Mouse (Mus musculus) stomach, embryonic 16.5 days (tissue): ENCODE measurements around the gene Hoxa2. TPM values are rescaled to one million over a fixed set of nuclear protein-coding genes. Genes with fewer than 3 reads are reported as not detected.

ENCODE experiments used
- ATAC-seq: fragments of 200-750 bp; cut with Nextera tagmentation; 2 replicates; pipeline ENCODE4 v1.8.0; 2017; ENCODE audit warnings: moderate number of reproducible peaks, moderate TSS enrichment; ENCODE audit not compliant: insufficient read depth, low FRiP score
- H3K27ac ChIP-seq: fragments of 300-500 bp; sonication (generic); 2 replicates; pipeline ENCODE4 v1.5.1; 2014; ENCODE audit warnings: low read length
- H3K27me3 ChIP-seq: fragments of 300-500 bp; sonication (generic); 2 replicates; pipeline ENCODE4 v1.6.1; 2014; ENCODE audit warnings: low read length, control low read depth, mixed read lengths; ENCODE audit not compliant: control insufficient read depth, insufficient read depth
- H3K36me3 ChIP-seq: fragments of 300-500 bp; sonication (generic); 2 replicates; pipeline ENCODE4 v1.6.1; 2014; ENCODE audit warnings: low read length; ENCODE audit not compliant: control insufficient read depth, insufficient read depth
- H3K4me1 ChIP-seq: fragments of 300-500 bp; sonication (generic); 2 replicates; pipeline ENCODE4 v1.6.1; 2014; ENCODE audit warnings: low read length, control low read depth, mixed read lengths; ENCODE audit not compliant: control insufficient read depth, insufficient read depth
- H3K4me2 ChIP-seq: fragments of 300-500 bp; sonication (generic); 2 replicates; pipeline ENCODE4 v1.6.1; 2014; ENCODE audit warnings: low read depth, low read length, mixed read lengths
- H3K4me3 ChIP-seq: fragments of 300-500 bp; sonication (generic); replicated peaks from 2 replicates; pipeline ENCODE4 v1.5.1; 2014; ENCODE audit warnings: mild to moderate bottlenecking, low read length
- H3K9ac ChIP-seq: fragments of 300-500 bp; sonication (generic); 2 replicates; pipeline ENCODE4 v1.6.1; 2014; ENCODE audit warnings: low read length
- H3K9me3 ChIP-seq: fragments of 300-500 bp; sonication (generic); replicated peaks from 2 replicates; pipeline ENCODE4 v1.6.1; 2016; ENCODE audit warnings: low read length, control low read depth; ENCODE audit not compliant: control insufficient read depth
- WGBS: fragments of 180-500 bp; shearing (Covaris S2); extraction: QIAGEN DNeasy Blood & Tissue Kit; methylation state at CpG from one replicate; pipeline ENCODE4 v1.1.7; 2014; 5-methylcytosine and 5-hydroxymethylcytosine counted together
- polyA plus RNA-seq: library from polyadenylated mRNA; unstranded; fragments of >200 nt; fragmentation: Nextera tagmentation; extraction: Ambion mirVana; gene quantifications from 2 replicates; pipeline ENCODE4 v1.2.1, GENCODE M21; 2015

Hoxa2 gene
- polyA plus RNA-seq, 1 experiment from 2014 or later, result 8.5 TPM

DNA sequence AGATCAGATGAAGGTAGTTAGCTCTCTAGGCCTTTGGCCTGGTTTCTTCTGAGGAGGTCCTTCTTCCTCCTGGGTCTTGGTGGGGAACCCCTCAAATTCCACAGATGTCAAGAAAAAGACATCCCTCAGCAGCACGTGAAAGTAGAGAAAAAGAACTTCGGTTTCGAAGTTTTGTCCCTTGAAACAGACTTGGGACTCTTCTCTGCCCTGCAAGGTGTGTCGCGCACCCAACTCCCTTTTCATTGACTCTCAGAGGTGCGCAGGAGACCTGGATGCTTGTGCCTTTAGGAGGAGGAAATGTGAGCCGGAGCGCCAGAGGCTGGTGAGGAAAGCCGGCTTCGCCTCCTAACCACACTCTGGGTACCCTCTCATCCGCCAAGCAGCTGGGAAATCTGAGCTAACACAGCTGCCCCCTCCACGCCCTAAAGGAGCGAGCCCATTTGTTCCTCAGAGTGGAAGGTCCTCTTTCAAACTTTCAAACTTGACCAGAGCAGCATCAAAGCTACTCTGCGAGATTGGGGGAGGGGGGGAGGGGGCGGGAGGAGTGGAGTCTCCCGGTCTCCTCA, 14.1 kb downstream of the Hoxa2 start:
- 17% methylated on average over 16 of the region's 16 CpGs for WGBS
- H3K9me3 ChIP-seq, result no peaks in the 10 kb centered on the region
- peaks cover 17% of the 10 kb centered on the region for H3K27me3 ChIP-seq
- peaks cover 4% of the 10 kb centered on the region for H3K4me1 ChIP-seq
- peak overlapping the region; percentile 36 for H3K4me2 ChIP-seq
- H3K36me3 ChIP-seq, result no peaks in the 10 kb centered on the region
- no peak overlapping the region for H3K27ac ChIP-seq
- H3K4me3 ChIP-seq, result no peak overlapping the region
- no peak overlapping the region for H3K9ac ChIP-seq
- no peak for ATAC-seq

DNA sequence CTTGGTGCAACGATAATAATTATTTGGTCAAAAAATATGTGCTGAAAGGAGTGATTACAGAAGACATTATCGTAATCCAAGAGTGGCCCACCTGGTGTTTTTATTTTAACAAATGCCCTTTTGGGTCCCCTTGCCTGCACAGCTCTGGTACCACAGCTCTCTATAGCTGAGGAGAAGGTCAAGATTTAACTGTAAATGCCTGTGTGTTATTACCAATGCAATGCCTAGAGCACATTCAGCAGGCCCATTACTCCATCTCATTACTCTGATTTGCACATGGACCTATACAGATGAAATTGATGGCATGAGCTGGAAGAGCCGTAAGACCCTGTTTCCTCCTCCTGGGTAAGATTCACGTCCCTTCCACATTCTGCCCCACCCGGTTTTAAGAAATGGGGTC, 25.5 kb downstream of the Hoxa2 start:
- Histone ChIP-seq H3K4me2 (no peak overlapping the region), H3K27ac (no peak overlapping the region), H3K36me3 (no peaks in the 10 kb centered on the region), H3K4me3 (no peak overlapping the region), H3K27me3 (no peaks in the 10 kb centered on the region), H3K4me1 (0 out of 2 replicates have a peak, but pooled peaks cover 6% of the 10 kb centered on the region), H3K9me3 (no peaks in the 10 kb centered on the region), H3K9ac (no peak overlapping the region)
- no peak for ATAC-seq
- 79% methylated on average over 5 of the region's 5 CpGs for WGBS

- Histone ChIP-seq H3K4me1 (0 out of 2 replicates have a peak, but pooled peaks cover 6% of the 10 kb centered on the region), H3K4me3 (no peak overlapping the region), H3K9ac (no peak overlapping the region), H3K36me3 (no peaks in the 10 kb centered on the region), H3K27me3 (no peaks in the 10 kb centered on the region), H3K27ac (no peak overlapping the region), H3K4me2 (no peak overlapping the region), H3K9me3 (no peaks in the 10 kb centered on the region)
- WGBS, result 52% methylated on average over 10 of the region's 10 CpGs
- no peak for ATAC-seq
These were observed 26.1 kb downstream of the Hoxa2 start for GRCm38 (mm10) chr6:52138576-52138975.

GRCm38 (mm10) chr6:52137841-52138535, 26.6 kb downstream of the Hoxa2 start:
- H3K36me3 ChIP-seq, result no peaks in the 10 kb centered on the region
- no peak for ATAC-seq
- WGBS, result 62% methylated on average over 9 of the region's 9 CpGs

DNA sequence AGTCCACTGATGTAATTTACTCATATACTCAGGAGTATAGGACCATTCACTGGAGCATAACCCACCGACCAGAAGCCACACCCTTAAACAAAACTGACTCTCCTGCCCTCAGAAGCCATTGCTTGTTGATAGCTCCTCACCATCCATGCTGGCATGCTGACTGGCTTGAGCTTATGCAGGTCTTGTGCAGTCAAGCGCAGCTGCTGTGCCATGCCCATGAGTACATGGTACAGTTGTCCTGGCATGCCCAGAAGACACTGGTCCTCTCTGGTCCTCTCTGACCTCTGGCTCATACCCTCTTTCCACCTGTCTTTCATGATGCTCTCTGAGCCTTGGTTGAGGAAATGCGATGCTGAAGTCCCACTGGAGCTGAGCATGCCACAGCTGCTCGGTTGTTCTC, 41.0 kb downstream of the Hoxa2 start:
- WGBS, result 72% methylated on average over 4 of the region's 4 CpGs
- no peaks in the 10 kb centered on the region for H3K4me1 ChIP-seq
- H3K9ac ChIP-seq, result no peak overlapping the region
- no peaks in the 10 kb centered on the region for H3K36me3 ChIP-seq
- H3K27me3 ChIP-seq, result no peaks in the 10 kb centered on the region
- ATAC-seq, result no peak
- H3K4me2 ChIP-seq, result no peak overlapping the region
- H3K4me3 ChIP-seq, result no peak overlapping the region
- no peak overlapping the region for H3K27ac ChIP-seq
- H3K9me3 ChIP-seq, result peaks cover 6% of the 10 kb centered on the region

More at GRCm38 (mm10) chr6:52137841-52138535, 26.6 kb downstream of the Hoxa2 start:
- H3K9me3 ChIP-seq, result no peaks in the 10 kb centered on the region
- no peak overlapping the region for H3K4me2 ChIP-seq
- no peaks in the 10 kb centered on the region for H3K27me3 ChIP-seq
- no peak overlapping the region for H3K9ac ChIP-seq
- no peak overlapping the region for H3K4me3 ChIP-seq
- H3K4me1 ChIP-seq, result 0 out of 2 replicates have a peak, but pooled peaks cover 6% of the 10 kb centered on the region
- H3K27ac ChIP-seq, result no peak overlapping the region

- no peaks in the 10 kb centered on the region for H3K9me3 ChIP-seq
- ATAC-seq, result no peak
- H3K27me3 ChIP-seq, result no peaks in the 10 kb centered on the region
- no peak overlapping the region for H3K27ac ChIP-seq
- no peak overlapping the region for H3K9ac ChIP-seq
- H3K4me2 ChIP-seq, result no peak overlapping the region
- no peak overlapping the region for H3K4me3 ChIP-seq
- WGBS, result 53% methylated on average over 3 of the region's 3 CpGs
- 0 out of 2 replicates have a peak, but pooled peaks cover 2% of the 10 kb centered on the region for H3K4me1 ChIP-seq
- H3K36me3 ChIP-seq, result no peaks in the 10 kb centered on the region
These were observed 43.5 kb downstream of the Hoxa2 start for GRCm38 (mm10) chr6:52121173-52121572.

- Histone ChIP-seq H3K4me2 (no peak overlapping the region), H3K9ac (no peak overlapping the region), H3K36me3 (no peaks in the 10 kb centered on the region), H3K9me3 (no peaks in the 10 kb centered on the region), H3K4me1 (peaks cover 2% of the 10 kb centered on the region; the same call in 1 of the 2 replicates), H3K27ac (no peak overlapping the region), H3K27me3 (no peaks in the 10 kb centered on the region), H3K4me3 (no peak overlapping the region)
- 25% methylated on average over 6 of the region's 6 CpGs for WGBS
- ATAC-seq, result no peak
These were observed 45.6 kb downstream of the Hoxa2 start for GRCm38 (mm10) chr6:52118903-52119635.

GRCm38 (mm10) chr6:52115899-52116298, 48.7 kb downstream of the Hoxa2 start:
- H3K27ac ChIP-seq, result no peak overlapping the region
- no peak for ATAC-seq
- H3K27me3 ChIP-seq, result no peaks in the 10 kb centered on the region
- peaks cover 2% of the 10 kb centered on the region; the same call in 1 of the 2 replicates for H3K4me1 ChIP-seq
- no peak overlapping the region for H3K4me2 ChIP-seq
- H3K36me3 ChIP-seq, result no peaks in the 10 kb centered on the region
- H3K9me3 ChIP-seq, result no peaks in the 10 kb centered on the region
- H3K9ac ChIP-seq, result no peak overlapping the region
- H3K4me3 ChIP-seq, result no peak overlapping the region
- 24% methylated on average over 5 of the region's 5 CpGs for WGBS
